Mouse (Mus musculus): Measurements from ENCODE around the gene Acnat1. TPM values are rescaled to one million over a fixed set of nuclear protein-coding genes. Genes with fewer than 3 reads are reported as not detected.

Acnat1 gene
- polyA plus RNA-seq, 1 experiment from 2014 or later: not detected

Other genes starting within 250 kb of the Acnat1 start
- gene Acnat2, start 65.8 kb downstream of the Acnat1 start, polyA plus RNA-seq (2014; fragmentation: Nextera tagmentation; extraction: Ambion mirVana): not detected in 2 replicates
- 0.08 and 0.42 TPM in 2 replicates for gene Baat, start 32.6 kb upstream of the Acnat1 start, polyA plus RNA-seq (2014; fragmentation: Nextera tagmentation; extraction: Ambion mirVana)
- gene Mrpl50, start 47.2 kb upstream of the Acnat1 start, polyA plus RNA-seq (2014; fragmentation: Nextera tagmentation; extraction: Ambion mirVana): 97.8 and 108 TPM in 2 replicates
- gene Zfp189, start 47.3 kb upstream of the Acnat1 start, polyA plus RNA-seq (2014; fragmentation: Nextera tagmentation; extraction: Ambion mirVana): 14.3 and 16.0 TPM in 2 replicates
- not detected in 2 replicates for gene Aldob, start 75.6 kb upstream of the Acnat1 start, polyA plus RNA-seq (2014; fragmentation: Nextera tagmentation; extraction: Ambion mirVana)
- gene Tmem246, start 124.0 kb upstream of the Acnat1 start, polyA plus RNA-seq (2014; fragmentation: Nextera tagmentation; extraction: Ambion mirVana): 20.5 and 21.4 TPM in 2 replicates
- gene Rnf20, start 158.1 kb upstream of the Acnat1 start, polyA plus RNA-seq (2014; fragmentation: Nextera tagmentation; extraction: Ambion mirVana): 78.7 and 83.1 TPM in 2 replicates
- gene Ppp3r2, start 208.1 kb upstream of the Acnat1 start, polyA plus RNA-seq (2014; fragmentation: Nextera tagmentation; extraction: Ambion mirVana): 0.14 TPM in 1 of 2 replicates, not detected in the other

Measured in midbrain, embryonic 11.5 days (tissue).